Mouse (Mus musculus) embryonic fibroblast, embryonic 13.5 days (primary cell): ENCODE results near the gene Mrm3. TPM values are rescaled to one million over a fixed set of nuclear protein-coding genes. Genes with fewer than 3 reads are reported as not detected.

ENCODE experiments used
- H3K27ac ChIP-seq: 2 replicates; pipeline ENCODE4 v1.5.1; 2012; ENCODE audit warnings: low read length, control low read depth, inconsistent platforms; ENCODE audit not compliant: insufficient read depth
- H3K4me1 ChIP-seq: 2 replicates; pipeline ENCODE4 v1.6.1; 2011; ENCODE audit warnings: low read length; ENCODE audit not compliant: control insufficient read depth, insufficient read depth
- H3K4me3 ChIP-seq: 2 replicates; pipeline ENCODE4 v1.5.1; 2011; ENCODE audit warnings: mild to moderate bottlenecking, control low read depth, low read length; ENCODE audit not compliant: insufficient read depth
- CTCF ChIP-seq: IDR thresholded peaks from 2 replicates; pipeline ENCODE4 v1.5.1; 2011; ENCODE audit warnings: mild to moderate bottlenecking, control low read depth, low read length, moderate library complexity, borderline replicate concordance; ENCODE audit not compliant: insufficient read depth
- POLR2A ChIP-seq: IDR thresholded peaks from 2 replicates; pipeline ENCODE4 v1.6.1; 2011; ENCODE audit warnings: low read depth, mild to moderate bottlenecking, control low read depth, low read length, moderate library complexity
- polyA plus RNA-seq: library from polyadenylated mRNA; stranded (reverse); fragments of >200 nt; gene quantifications from 2 replicates; pipeline ENCODE4 v1.2.4, GENCODE M21; 2011; ENCODE audit warnings: low read depth; ENCODE audit not compliant: missing spikeins, insufficient read length

Gene Mrm3
- polyA plus RNA-seq, 1 experiment: 6.1 TPM

- H3K4me3 ChIP-seq: no peak overlapping the region
- peaks cover 2% of the 10 kb centered on the region; the same call in 1 of the 2 replicates for H3K4me1 ChIP-seq
- TF ChIP-seq POLR2A (no peak), CTCF (no peak)
- no peak overlapping the region for H3K27ac ChIP-seq
These were observed 3.7 kb downstream of the Mrm3 start for GRCm38 (mm10) chr11:76247239-76247638.

DNA sequence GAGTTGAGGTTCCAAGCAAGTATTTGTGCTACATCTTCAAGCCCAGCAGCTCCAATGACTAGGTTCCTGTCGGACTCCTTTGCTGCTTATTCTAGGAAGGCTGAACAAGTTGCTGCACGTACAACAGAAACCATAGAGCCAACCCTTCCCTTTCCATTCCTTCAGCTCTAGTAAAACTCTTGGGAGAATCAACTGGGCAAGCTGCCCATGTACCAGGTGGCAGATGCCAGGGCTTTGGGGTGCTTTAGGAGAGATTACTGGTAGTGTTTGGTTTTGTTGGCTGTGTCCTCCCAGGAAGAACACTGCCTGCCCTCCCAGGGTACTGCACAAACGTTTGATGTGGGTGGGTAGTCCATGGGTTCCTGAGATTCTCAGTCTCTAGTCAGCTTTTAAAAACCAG, 8.5 kb downstream of the Mrm3 start:
- Histone ChIP-seq H3K4me1 (no peaks in the 10 kb centered on the region), H3K4me3 (no peak overlapping the region), H3K27ac (no peak overlapping the region)
- TF ChIP-seq POLR2A (no peak), CTCF (no peak)

DNA sequence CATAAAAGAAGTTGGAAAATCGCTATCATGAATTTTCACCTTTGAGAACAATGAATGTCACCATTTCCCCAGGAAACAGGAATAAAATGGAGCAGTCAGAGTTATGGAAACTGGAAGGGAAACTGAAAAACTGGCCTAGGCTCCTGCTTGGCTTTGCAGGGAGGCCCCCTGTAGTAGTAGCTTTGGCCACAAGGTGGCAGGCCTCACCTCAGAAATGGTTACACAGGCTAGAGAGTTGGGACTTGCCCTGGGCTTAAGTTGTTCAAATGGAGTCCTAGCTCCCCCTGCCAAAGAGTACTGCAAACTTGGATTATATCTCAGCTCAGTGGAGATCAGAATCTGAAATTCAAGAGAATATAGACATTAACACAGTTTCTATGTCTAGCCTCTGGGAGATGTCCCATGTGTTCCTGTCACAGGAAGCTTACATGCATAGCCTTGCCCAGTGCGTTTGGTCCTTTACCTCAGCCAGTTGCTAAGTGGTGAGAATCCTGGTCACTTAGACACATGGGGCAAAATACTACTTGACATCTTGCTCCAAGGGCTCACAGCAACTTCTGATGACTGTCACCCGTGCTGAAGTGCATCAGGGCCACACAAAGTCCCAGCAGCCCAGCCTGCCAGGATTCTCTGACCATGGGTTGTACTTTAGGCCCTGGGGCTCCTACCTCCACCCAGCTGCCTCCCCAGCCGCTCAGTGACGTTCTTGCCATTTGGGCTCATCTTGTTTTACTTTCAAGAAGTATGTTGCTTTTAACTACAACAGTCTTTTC, 9.8 kb downstream of the Mrm3 start:
- H3K27ac ChIP-seq: peak overlapping the region; percentile 15
- TF ChIP-seq CTCF (peak; percentile 67), POLR2A (no peak)
- H3K4me1 ChIP-seq: no peaks in the 10 kb centered on the region
- no peak overlapping the region for H3K4me3 ChIP-seq

GRCm38 (mm10) chr11:76253918-76254264, 10.4 kb downstream of the Mrm3 start:
- Histone ChIP-seq H3K27ac (peak overlapping the region; percentile 15), H3K4me1 (no peaks in the 10 kb centered on the region), H3K4me3 (no peak overlapping the region)
- TF ChIP-seq CTCF (no peak), POLR2A (no peak)

DNA sequence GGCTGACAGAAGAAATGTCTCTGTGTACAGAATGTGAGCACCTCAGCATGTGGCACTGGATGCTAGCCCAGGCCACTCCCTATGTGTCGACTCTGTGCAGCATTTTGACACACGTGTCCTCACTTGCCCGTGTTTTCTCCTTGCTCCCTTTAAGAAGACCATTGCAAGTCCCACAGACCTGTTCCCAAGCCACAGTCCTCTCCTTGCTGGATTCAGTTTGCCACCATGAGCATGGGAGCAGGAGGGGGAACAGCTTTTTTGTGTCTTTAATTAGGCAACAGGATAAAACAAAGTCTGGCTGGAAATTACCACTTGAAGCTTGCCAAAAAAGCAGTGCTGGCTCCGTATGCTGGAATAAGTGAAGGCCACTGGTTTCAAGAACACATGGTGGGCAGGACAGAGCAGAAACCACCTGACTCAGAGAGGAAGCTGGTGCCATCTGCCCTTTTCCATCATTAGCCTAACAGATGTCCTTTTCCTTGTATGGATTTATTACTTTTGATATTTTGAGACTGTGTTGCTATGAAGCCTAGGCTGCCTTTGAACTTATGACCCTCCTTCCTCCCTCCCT, 12.0 kb downstream of the Mrm3 start:
- no peak overlapping the region for H3K4me3 ChIP-seq
- H3K27ac ChIP-seq: 0 out of 2 replicates have a peak overlapping the region, but pooled peaks have one; percentile 2
- H3K4me1 ChIP-seq: no peaks in the 10 kb centered on the region
- TF ChIP-seq POLR2A: no peak
- TF ChIP-seq CTCF: no peak

DNA sequence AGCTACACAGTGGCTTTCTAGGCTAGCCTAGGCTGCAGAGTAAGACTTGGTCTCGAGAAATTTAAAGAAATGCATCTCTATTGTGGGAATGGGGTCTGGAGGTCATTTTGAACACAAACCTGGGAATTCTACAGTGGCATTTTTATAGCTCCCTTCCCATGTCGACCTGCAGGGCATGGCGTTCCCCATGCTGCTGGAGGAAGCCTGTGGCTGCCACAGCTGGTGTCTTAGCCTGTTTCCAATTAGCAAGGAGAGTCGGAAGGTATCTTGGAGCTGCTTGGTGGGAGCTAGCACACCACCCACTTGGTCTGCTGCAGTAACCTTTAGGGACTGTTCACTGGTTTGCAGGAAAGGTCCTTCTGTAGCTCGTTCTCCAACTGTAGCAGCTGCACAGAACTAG, 12.6 kb downstream of the Mrm3 start:
- TF ChIP-seq CTCF: no peak
- no peak for TF ChIP-seq POLR2A
- Histone ChIP-seq H3K4me1 (no peaks in the 10 kb centered on the region), H3K4me3 (no peak overlapping the region), H3K27ac (no peak overlapping the region)

GRCm38 (mm10) chr11:76257386-76257785, 13.9 kb downstream of the Mrm3 start:
- Histone ChIP-seq H3K4me3 (no peak overlapping the region), H3K4me1 (no peaks in the 10 kb centered on the region), H3K27ac (no peak overlapping the region)
- TF ChIP-seq CTCF (no peak), POLR2A (no peak)

GRCm38 (mm10) chr11:76258511-76258910, 15.0 kb downstream of the Mrm3 start:
- H3K4me3 ChIP-seq: no peak overlapping the region
- no peaks in the 10 kb centered on the region for H3K4me1 ChIP-seq
- no peak for TF ChIP-seq POLR2A
- H3K27ac ChIP-seq: no peak overlapping the region

GRCm38 (mm10) chr11:76260208-76261050, 16.9 kb downstream of the Mrm3 start:
- H3K4me3 ChIP-seq: no peak overlapping the region
- TF ChIP-seq POLR2A (no peak), CTCF (no peak)
- no peak overlapping the region for H3K27ac ChIP-seq
- no peaks in the 10 kb centered on the region for H3K4me1 ChIP-seq

DNA sequence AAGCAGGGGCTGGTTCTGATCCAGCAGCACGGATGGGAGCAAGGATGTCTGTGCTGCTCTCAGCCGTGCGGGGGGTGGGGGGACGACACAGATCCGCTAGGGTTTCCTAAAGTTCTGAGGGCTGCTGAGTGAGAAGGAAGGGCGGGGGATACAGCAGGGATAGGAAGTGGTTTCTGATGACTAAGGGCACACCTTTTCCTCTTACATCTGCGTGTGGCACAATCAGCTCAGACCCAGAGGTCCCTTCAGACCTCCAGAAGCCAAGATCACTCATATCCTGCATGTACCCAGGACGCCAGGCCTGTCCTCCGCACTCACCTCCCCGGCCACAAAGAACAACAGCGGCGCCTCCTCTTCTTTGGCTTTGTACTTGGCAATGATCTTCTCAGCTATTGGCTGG, 17.7 kb downstream of the Mrm3 start:
- no peak for TF ChIP-seq CTCF
- TF ChIP-seq POLR2A: no peak
- Histone ChIP-seq H3K4me1 (no peaks in the 10 kb centered on the region), H3K27ac (no peak overlapping the region), H3K4me3 (no peak overlapping the region)
